Mouse (Mus musculus) cerebellum, postnatal 14 days (tissue): ENCODE data around the gene Cacna2d3.

Experiments used
- DNase-seq, 2 experiments: peaks; one replicate each; pipeline ENCODE4 v3.0.0; 2021; ENCODE audit warnings: mixed read lengths in 2 of 2

Cacna2d3 gene

DNA sequence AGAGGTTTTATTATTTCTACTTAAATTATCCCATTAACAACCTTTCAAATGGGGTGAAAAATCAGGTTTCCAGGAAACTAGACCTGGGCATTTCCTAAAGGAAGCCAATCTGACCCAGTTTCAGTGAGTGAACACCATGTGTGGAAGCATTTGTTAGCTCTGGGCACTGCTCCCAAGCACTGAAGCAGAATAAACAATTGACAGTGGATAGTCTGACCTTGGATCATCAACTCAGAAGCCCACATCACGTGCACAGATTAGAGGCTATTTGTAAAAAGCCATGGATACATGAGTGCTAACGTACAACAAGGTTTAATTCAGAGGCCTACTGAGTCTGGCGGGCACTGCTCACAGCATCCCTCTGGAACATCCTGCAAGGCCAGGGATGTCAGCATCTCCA is 82.4 kb downstream of the Cacna2d3 start:
- DNase-seq = peak; percentile 91

DNA sequence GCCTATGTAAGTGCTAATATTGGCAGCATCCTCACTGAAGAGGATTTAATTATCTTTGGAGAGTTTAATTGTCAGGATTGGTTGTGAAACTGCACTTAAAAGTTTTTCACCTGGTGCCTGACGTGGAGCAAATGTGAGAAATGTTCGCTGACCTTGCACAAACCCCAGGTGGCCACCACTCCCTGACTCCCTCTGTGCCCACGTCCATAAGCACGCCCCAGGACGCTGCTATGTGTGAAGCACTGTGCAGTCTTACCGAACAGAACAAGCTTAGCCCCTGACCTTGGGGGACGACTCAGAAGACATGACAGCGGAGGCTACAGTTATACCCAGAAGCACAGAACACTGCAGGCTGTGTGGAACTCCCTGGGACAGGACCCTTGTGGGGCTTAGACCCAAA is 93.5 kb downstream of the Cacna2d3 start:
- DNase-seq = no peak

GRCm38 (mm10) chr14:29612436-29612835 is 109.2 kb downstream of the Cacna2d3 start:
- no peak for DNase-seq

GRCm38 (mm10) chr14:29608761-29609160 is 112.9 kb downstream of the Cacna2d3 start:
- peak; percentile 22 to 30 for DNase-seq

DNA sequence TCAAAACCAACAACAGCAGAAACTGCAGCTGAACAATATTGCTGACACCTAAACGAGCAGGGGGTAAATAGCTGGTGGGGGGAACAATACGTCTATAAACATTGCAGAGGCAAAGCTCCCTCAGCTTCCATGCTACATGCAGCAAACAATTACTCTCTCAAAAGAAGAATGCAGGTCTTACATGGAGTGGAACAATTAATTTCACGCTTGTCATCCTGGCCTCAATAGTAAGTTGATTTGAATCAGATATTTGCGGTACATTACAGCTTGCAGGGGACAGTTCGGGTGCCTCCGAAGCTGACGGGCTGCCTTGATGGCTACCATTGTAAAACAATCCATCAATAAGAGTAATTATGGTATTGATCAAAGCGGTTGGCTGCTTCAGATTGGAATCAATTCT is 122.2 kb downstream of the Cacna2d3 start:
- no peak for DNase-seq

DNA sequence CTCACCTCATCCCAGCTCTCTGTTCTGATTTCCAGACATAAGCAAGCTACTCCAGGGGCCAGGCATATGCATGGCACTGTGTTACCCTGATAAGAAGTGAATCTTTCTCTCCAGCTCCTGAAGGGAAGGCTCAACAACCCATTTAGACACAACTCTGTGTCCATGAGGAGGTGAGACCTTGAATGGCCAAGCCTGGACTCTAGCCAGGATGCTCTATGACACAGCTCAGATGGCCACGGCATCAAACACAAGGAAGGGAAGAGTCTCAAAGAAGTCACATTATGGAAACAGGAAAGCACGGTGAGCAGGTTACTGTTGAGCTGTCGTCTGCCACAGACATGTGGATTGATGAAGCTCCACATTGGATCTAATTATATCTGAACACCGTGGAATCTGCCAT is 128.8 kb downstream of the Cacna2d3 start:
- peak in 1 of 2 experiments; percentile 22 for DNase-seq

- DNase-seq = no peak
Observed at GRCm38 (mm10) chr14:29589628-29590027, 132.0 kb downstream of the Cacna2d3 start.

- DNase-seq = no peak
Observed at GRCm38 (mm10) chr14:29581961-29582360, 139.7 kb downstream of the Cacna2d3 start.

GRCm38 (mm10) chr14:29577786-29578185 is 143.9 kb downstream of the Cacna2d3 start:
- DNase-seq = peak; percentile 27 to 58

DNA sequence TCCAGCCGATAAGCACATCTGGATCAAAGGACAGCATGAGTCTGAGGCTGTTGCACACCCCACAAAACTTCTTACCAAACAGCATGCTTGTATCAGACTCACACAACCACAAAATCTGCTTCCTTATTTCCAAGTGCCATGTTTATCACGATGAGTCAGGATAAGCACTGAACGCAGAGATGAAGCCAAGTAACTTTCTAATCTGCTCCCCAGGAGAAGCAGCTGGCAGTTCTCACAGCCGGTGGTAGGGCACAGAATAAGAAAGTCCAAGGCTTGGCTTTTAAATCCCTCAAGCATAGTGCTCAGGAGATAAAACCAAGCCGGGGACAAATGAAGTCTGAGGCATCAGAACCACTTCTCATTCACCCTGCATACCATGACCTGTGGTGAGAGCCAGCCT is 146.1 kb downstream of the Cacna2d3 start:
- DNase-seq = no peak

- no peak for DNase-seq
Observed at GRCm38 (mm10) chr14:29562704-29563103, 159.0 kb downstream of the Cacna2d3 start.

DNA sequence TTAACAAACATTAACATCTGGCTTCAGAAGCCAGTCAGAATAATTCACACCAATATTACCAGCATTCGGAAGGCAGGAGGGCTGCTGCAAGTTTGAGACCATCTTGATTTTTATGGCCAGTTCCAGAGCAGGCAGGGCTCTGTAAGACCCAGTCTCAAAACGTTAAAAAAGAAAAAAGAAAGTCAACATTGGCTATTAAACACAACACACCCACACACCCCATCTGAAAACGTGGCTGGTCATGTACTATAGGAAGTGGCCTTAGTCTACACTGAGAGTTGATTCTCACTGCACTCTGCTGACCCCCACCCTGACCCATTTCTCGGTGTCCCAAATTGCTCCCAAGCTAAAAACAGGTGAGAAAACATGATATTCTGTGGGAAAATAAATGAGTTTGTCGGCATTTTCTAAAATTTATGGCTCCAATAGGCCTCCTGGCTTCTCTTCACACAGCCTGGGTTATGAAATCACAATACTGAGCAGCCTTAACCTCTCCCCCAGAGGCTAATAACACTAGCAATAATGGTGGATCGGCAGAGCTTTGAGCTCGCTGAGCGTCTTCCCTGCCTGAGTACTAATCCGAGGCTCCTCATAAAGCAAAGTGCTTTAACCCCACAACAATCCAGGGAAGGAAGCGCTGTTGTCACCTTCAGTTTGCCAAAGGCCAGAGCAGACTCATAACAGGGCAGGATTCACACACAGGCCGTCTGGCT is 160.4 kb downstream of the Cacna2d3 start:
- DNase-seq = no peak

- DNase-seq = no peak
Observed at GRCm38 (mm10) chr14:29558440-29558839, 163.2 kb downstream of the Cacna2d3 start.

DNA sequence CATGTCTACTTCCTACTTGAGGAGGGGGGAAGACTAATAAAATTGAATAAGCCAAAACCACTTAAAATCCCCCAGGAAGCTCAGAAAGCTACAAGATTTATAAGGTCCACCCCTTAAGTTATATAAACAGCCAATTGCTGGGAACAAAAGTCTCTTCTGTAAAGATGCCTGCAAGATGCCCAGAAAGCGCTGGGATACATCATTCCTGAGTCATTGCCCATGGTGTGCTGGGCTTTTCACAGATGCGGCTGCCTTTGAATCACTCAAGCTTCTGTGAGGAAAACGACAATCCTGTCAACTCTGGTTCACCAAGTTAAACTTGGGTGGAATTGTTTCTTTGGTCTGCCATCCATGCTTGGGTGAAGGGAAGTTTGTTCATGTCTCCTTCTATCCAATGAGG is 165.5 kb downstream of the Cacna2d3 start:
- DNase-seq = no peak

DNA sequence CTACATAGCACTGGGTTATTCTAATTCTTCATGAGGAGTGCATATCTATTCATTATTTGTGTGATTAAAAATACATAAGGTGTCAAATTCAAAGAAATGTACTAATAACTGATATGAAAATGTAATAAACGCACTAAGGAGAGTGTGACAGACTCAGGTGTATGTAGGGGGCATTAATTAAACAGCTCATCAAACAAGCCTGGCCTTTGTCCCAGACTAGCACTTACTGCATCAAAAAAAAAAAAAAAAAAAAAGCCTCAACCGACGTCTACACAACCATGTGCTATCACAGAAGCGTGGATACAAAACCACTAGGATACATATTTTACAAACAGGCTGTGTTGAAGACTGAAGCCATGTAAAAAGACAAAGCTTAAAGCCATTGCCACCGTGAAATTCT is 169.2 kb downstream of the Cacna2d3 start:
- peak in 1 of 2 experiments; percentile 29 for DNase-seq

DNA sequence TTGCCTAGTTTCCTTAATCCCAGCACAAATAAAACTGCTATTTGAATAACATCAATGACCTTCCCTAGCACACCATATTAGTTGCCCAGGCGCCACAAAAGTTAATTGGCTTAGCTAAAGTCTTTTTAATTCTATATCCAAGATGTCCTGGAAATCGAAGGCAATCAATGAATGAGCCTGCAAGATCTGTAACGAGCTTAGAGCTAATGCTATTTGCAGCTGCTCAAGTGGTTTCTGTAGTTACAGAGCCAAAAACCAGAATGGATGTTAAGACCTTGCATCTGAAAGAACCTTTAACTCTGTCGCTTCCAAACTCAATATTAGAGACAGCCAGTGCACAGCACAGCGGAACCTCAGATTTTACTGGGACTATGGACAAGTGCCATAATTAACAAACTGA is 173.0 kb downstream of the Cacna2d3 start:
- no peak for DNase-seq

DNA sequence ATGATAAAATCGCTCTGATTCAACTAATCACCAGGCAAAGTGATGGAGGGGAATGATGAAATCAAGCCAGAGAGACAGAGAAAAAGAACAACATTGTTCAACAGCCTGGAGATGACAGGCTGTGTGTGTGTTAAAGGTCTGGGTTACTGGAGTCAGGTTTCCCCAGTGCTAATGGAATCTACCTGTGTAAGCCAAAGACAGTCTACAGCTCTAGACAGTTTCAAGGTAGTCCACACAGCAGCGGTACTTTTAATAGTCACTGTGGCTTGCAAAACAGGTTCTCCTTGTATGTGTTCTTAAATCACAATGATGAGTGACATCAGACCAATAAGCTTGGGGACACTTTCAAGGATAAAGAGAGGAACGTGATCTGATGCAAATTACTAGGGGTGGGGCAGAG is 191.1 kb downstream of the Cacna2d3 start:
- no peak for DNase-seq

DNA sequence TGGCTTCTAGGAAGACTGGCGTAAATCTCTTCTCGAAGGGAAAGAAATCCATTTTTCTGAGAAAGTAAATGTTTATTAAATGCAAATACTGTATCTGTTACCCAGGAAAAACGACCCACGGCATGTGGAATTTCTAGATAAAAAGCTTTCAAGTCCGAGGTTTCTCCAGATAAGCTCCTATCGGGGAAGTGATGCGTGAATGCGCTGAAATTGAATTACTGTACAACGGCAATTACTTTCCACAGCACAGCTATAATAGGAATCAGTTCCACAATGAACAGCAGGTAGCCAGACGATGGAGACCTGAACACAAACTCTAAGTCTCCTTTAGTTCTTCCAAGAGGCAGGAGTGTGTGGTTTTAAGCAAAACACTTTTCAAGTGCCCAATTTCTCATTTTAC is 193.0 kb downstream of the Cacna2d3 start:
- DNase-seq = no peak

- DNase-seq = no peak
Observed at GRCm38 (mm10) chr14:29519751-29520669, 201.7 kb downstream of the Cacna2d3 start.

DNA sequence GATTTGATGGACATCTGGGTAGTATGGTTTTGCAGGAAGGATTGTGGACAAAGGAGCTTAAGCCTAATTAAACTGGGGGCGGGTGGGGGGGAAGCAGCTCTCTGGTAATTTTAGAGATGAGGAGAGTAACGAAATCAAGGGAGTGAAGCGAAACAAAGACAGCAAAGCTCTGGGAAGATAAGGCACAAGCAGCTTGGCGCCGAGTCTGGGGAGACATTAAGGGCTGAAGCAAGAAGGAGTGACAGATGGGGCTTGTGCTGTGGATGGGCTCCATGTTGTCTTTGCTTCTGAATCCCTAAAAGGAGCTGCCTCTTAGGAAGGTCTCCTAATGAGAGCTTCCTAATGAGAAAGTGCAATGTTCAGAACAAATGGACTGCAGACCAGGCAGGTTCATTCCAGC is 219.0 kb downstream of the Cacna2d3 start:
- peak; percentile 31 to 47 for DNase-seq

DNA sequence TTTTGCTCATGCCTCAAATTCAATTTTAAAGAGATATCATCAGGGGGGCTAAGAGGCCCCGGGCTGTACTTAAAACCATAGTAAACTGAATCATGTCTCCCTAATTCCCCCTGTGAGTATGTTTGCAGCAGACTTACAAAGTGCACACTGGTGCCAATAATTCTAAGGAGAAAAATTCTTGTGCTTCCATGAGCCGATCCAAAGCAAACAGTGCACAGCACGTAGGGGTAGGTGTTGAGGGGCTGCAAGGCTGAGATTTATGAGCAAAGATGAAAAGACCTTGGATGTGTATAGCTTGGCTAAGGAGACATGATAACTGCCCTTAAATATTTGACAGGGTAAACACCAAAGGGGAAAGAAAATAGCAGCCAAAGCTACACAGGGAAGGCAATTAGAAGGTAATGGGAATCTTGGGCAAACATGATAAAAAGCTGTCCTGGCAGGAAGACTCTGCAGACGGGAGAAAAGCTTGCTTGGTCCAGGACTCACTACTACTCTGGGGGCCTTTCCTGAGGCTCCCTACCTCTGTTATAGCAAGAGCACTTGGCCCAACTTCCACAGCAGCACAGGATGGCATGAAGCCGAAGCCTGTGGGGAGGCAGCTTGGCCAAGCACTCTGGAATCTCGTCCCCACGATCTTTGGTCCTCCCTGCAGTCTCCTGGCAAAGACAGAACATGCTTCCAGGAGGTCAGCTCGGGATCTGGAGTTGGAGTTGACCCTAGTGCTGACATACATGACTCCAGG is 222.9 kb downstream of the Cacna2d3 start:
- peak; percentile 59 to 84 for DNase-seq

- peak in 1 of 2 experiments; percentile 50 for DNase-seq
Observed at GRCm38 (mm10) chr14:29496552-29496951, 225.1 kb downstream of the Cacna2d3 start.

DNA sequence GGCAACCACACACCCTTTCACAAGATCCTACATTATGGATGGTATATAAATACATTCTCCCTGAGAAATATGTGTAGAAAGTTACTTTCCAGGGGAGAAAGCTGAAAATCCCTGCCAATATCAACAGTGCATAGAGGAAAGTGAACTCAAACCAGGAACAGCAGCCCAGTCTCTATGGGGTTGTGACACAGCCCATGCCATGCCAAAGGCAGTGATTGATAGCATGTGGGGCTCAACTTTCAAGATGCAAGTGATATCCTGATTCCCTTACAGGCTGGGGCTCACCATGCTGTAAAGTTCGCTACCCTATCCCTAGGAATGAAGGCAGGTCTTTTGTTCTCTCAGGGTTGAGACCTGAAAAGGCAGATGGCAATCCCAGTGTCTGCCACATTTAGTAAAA is 229.9 kb downstream of the Cacna2d3 start:
- no peak for DNase-seq
